Mouse (Mus musculus): ENCODE measurements around the gene Kdelc1.

Gene Kdelc1

DNA sequence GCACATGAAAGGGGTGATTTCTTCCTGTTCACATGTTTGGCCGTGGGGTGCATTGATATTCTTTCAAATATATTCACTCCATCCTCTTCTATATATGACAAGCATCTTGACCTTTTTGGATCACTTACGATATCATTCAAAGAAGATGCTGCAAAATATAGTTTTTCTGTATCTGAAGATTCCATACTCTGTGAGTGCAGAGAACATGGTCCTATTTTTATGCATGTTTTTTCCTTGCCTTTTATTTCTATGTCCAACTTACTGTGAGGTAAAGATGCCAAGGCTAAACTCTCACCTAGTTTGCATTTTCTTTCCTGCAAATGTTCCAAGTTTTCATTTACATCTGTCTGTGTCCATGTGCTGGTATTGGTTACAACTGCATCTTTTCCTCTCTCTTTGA, 56.8 kb downstream of the Kdelc1 start, which contains the start of gene Gm8251:
Gene Gm8251 (minus strand): TSS at position 101 of the 400 bp plus-strand sequence.
- DNase-seq: no peak

DNA sequence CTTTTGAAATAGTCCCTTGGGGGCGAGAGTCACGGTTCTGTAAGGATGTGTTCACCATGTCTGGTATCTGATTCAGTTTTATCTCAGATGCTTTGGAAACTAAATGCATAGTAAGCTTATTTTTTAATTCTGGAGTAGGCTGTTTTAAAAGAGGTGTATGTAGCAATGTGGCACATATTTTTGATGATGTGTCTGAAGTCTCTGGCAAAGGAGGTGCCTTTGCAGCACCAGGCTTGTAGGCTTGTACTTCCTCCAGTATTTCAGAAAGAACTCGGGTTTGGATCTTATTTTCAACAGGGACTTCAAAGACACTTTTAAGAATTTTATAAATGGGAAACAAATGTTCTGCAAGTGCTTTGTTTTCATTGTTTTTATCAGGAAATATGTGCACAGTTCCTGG, 60.8 kb downstream of the Kdelc1 start:
- DNase-seq: no peak

Data from cerebellum, adult 18-20 months (tissue).